Mouse (Mus musculus) left cerebral cortex, adult 2 months (tissue): ENCODE measurements around the gene Nfatc4. TPM values are rescaled to one million over a fixed set of nuclear protein-coding genes. Genes with fewer than 3 reads are reported as not detected.
A peak's percentile ranks its signal among the peaks of the same experiment; 100 is the strongest.

Experiments used
- DNase-seq, 2 experiments: peaks; one replicate each; pipeline ENCODE4 v3.0.0; 2021 to 2022; ENCODE audit warnings: low spot score in 2 of 2, mixed read lengths in 1 of 2; ENCODE audit errors: extremely low spot score in 1 of 2
- H3K27ac ChIP-seq: fragments of 200-600 bp; 2 replicates; pipeline ENCODE4 v1.8.1; 2022
- H3K4me3 ChIP-seq: fragments of 200-600 bp; 2 replicates; pipeline ENCODE4 v1.8.1; 2022
- CTCF ChIP-seq: fragments of 200-600 bp; IDR thresholded peaks from 2 replicates; pipeline ENCODE4 v1.8.1; 2022; ENCODE audit warnings: antibody characterized with exemption, mild to moderate bottlenecking, moderate library complexity
- intact Hi-C: fragments of 180-260 bp; cut with DNase I; formaldehyde crosslinking; loops from one replicate; pipeline ENCODE4 v1.15.1; 2025
- total RNA-seq, 2 experiments: library from RNA; stranded (reverse); gene quantifications; 2 replicates each; pipeline ENCODE4 v1.2.3; 2021

Nfatc4 gene
- total RNA-seq, 2 experiments from 2014 or later = 1.1 to 2.6 TPM

DNA sequence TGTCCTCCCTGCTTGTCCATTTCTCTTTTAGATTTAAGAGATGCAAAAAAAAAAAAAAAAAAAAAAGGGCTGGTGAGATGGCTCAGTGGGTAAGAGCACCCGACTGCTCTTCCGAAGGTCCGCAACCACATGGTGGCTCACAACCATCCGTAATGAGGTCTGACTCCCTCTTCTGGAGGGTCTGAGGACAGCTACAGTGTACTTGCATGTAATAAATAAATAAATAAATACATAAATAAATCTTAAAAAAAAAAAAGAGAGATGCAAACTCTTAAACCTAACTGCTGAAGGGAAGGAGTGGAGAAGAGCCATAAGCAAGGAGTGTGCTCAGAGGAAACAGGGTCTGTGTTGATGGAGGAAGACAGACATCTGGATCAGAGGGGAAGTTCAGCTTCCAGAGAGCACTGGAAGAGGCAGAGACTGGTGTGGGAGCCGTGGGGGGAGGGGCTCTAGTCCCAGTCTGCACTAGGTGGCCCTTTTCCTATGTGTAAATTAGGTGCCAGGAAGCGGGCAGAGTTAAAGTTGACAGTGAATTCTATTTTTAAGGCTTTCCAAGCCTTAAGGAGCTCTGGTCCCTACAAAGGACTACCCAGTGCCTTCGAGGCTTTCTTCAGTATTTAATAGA, 55.5 kb downstream of the Nfatc4 start:
- no peak overlapping the region for H3K4me3 ChIP-seq
- no peak for DNase-seq
- H3K27ac ChIP-seq = no peak overlapping the region
- no peak; the same call in 1 of the 2 replicates for TF ChIP-seq CTCF
- intact Hi-C loops = no loop called here

DNA sequence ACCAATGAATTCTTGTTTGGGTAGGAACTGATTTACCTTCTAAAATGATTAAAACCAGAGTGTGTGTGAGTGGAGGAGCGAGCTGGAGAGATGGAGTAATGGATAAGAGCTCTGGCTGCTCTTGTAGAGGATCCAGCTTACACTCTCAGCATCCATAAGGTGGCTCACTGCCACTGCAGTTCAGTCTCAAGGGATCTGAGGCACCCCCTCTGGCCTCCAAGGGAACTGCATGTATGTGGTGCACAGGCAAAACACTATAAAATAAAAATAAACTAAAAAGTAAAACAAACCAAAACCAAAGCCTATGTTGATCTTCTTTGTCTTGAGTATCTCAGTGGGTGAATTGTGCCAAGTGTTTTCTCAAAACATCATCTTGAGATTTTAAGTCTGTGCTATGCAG, 56.7 kb downstream of the Nfatc4 start:
- Histone ChIP-seq H3K27ac (no peak overlapping the region), H3K4me3 (no peak overlapping the region)
- peak; percentile 94 for TF ChIP-seq CTCF
- peak; percentile 78 for DNase-seq
- intact Hi-C loops = no loop called here

DNA sequence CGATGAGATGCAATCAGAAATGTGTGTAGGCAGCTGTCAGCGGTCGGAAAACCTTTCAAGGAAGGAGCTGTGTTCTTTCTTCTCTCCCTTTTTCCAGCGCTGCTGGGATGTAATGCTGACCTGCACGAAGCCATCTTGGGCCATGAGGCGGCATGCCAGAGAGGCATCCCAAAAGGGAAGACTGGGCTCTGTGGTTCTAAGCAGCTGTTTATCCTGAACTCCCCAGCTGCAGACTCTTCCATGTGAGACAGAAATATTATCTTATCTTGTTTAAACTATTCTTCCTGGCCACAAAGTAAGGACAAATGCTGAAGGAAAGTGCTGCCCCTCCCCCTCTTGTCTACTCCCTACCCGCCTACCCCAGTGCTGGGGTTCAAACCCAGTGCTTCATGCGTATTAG, 58.0 kb downstream of the Nfatc4 start:
- no peak overlapping the region for H3K27ac ChIP-seq
- TF ChIP-seq CTCF = no peak
- no peak overlapping the region for H3K4me3 ChIP-seq
- intact Hi-C loops = no loop called here
- DNase-seq = no peak

DNA sequence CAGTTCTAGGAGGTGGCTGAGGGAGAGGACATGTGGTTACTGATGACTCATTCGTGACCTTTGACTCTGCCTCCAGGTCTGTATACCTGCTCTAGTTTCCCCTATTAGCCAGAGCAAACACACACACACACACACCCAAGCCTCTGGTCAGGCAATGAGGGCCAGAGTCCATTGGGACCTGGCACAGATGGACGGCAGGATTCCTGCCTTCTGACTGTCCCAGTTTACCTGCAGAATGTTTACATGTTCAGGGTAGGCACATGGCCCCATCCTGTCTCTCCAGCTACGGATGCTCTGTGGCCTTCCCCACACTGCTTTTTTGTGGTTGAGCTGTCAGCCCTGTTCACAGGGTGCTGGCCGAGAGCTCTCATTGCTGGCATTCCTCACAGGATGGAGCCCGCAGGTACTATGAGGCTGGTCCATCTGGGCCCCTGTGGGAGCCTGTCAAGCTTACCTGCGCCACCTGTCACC, 59.3 kb downstream of the Nfatc4 start:
- no peak overlapping the region for H3K4me3 ChIP-seq
- no peak for DNase-seq
- H3K27ac ChIP-seq = no peak overlapping the region
- intact Hi-C loops = no loop called here
- no peak for TF ChIP-seq CTCF

DNA sequence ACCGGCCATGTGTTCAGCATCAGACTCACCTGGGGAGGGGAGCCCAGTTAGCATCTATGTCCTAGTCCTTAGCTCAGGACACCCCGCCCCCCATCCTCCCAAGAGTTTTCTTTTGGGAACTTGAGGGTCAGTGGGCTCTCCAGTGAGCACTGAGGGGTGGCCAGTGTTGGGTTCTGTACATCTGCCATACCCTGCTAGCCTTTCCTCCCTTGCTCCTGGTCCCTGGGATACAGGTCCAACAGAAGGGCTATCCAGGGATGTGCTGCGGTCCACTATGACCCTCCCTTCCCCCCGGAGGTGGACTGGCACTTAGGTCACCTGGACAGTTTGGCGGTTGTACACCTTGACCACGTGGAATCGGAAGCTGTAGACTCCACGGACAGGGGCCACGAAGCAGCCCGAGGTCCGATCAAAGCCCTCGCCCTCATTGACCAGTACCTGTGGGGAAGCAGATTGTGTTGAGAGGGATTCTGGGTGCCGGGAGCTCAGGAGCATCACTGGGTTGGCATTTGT, 60.3 kb downstream of the Nfatc4 start:
- intact Hi-C loops = no loop called here
- no peak for DNase-seq
- no peak for TF ChIP-seq CTCF
- H3K4me3 ChIP-seq = no peak overlapping the region
- H3K27ac ChIP-seq = no peak overlapping the region

Other genes starting within 250 kb of the Nfatc4 start
- not detected for gene Fitm1, start 247.5 kb upstream of the Nfatc4 start, total RNA-seq
- 10 to 100 TPM; 46.8 to 51.6 TPM for gene Psme1, start 245.0 kb upstream of the Nfatc4 start, total RNA-seq
- 10 to 100 TPM; 49.8 to 50.3 TPM for gene Emc9, start 237.8 kb upstream of the Nfatc4 start, total RNA-seq
- gene Psme2, start 232.0 kb upstream of the Nfatc4 start, total RNA-seq = 10 to 100 TPM; 46.0 to 60.3 TPM
- 10 to 100 TPM; 40.9 to 43.4 TPM for gene Rnf31, start 231.4 kb upstream of the Nfatc4 start, total RNA-seq
- 10 to 100 TPM; 13.0 to 16.4 TPM for gene Irf9, start 219.6 kb upstream of the Nfatc4 start, total RNA-seq
- 1 to 10 TPM; 2.7 to 2.8 TPM for gene Rec8, start 205.1 kb upstream of the Nfatc4 start, total RNA-seq
- gene Ipo4, start 187.2 kb upstream of the Nfatc4 start, total RNA-seq = 100 to 1,000 TPM; 118 to 130 TPM
- 1 to 10 TPM; 3.5 to 6.1 TPM for gene Gm49378, start 185.2 kb upstream of the Nfatc4 start, total RNA-seq
- gene Tm9sf1, start 179.3 kb upstream of the Nfatc4 start, total RNA-seq = 10 to 100 TPM; 37.8 to 41.0 TPM
- gene Tssk4, start 173.0 kb upstream of the Nfatc4 start, total RNA-seq = 1 to 10 TPM in 1 of 2 experiments, under 1 TPM in 1; 0.91 to 1.2 TPM
- gene Mdp1, start 162.6 kb upstream of the Nfatc4 start, total RNA-seq = 10 to 100 TPM; 40.6 to 41.6 TPM
- gene Gmpr2, start 151.2 kb upstream of the Nfatc4 start, total RNA-seq = 10 to 100 TPM; 21.1 to 23.2 TPM
- 100 to 1,000 TPM; 294 to 309 TPM for gene Nedd8, start 151.0 kb upstream of the Nfatc4 start, total RNA-seq
- gene Tinf2, start 141.3 kb upstream of the Nfatc4 start, total RNA-seq = 10 to 100 TPM; 14.1 to 16.3 TPM
- gene Tgm1, start 109.2 kb upstream of the Nfatc4 start, total RNA-seq = not detected
- gene Rabggta, start 100.9 kb upstream of the Nfatc4 start, total RNA-seq = 10 to 100 TPM; 50.2 to 51.3 TPM
- gene Dhrs1, start 77.5 kb upstream of the Nfatc4 start, total RNA-seq = 10 to 100 TPM; 76.5 to 88.8 TPM
- gene Nop9, start 77.5 kb upstream of the Nfatc4 start, total RNA-seq = 10 to 100 TPM in 1 of 2 experiments, 1 to 10 TPM in 1; 9.6 to 12.9 TPM
- gene Cideb, start 64.7 kb upstream of the Nfatc4 start, total RNA-seq = 1 to 10 TPM; 2.5 to 2.7 TPM
- gene Ltb4r2, start 61.7 kb upstream of the Nfatc4 start, total RNA-seq = under 1 TPM; 0.33 to 0.38 TPM
- gene Ltb4r1, start 57.2 kb upstream of the Nfatc4 start, total RNA-seq = under 1 TPM; 0.33 to 0.50 TPM
- 1 to 10 TPM; 3.0 to 6.3 TPM for gene Adcy4, start 39.0 kb upstream of the Nfatc4 start, total RNA-seq
- 1 to 10 TPM; 1.2 to 1.3 TPM for gene Ripk3, start 34.3 kb upstream of the Nfatc4 start, total RNA-seq
- 1 to 10 TPM; 6.4 to 8.4 TPM for gene Nynrin, start 30.9 kb downstream of the Nfatc4 start, total RNA-seq
- gene Cbln3, start 61.2 kb downstream of the Nfatc4 start, total RNA-seq = under 1 TPM; 0.20 to 0.26 TPM
- 10 to 100 TPM; 11.9 to 12.0 TPM for gene Khnyn, start 61.8 kb downstream of the Nfatc4 start, total RNA-seq
- 10 to 100 TPM; 91.3 to 96.9 TPM for gene Sdr39u1, start 77.1 kb downstream of the Nfatc4 start, total RNA-seq
- not detected for gene Cma1, start 121.5 kb downstream of the Nfatc4 start, total RNA-seq
- not detected for gene Cma2, start 127.8 kb downstream of the Nfatc4 start, total RNA-seq
- gene Mcpt1, start 194.8 kb downstream of the Nfatc4 start, total RNA-seq = not detected
- not detected for gene Mcpt9, start 207.4 kb downstream of the Nfatc4 start, total RNA-seq
- gene Mcpt2, start 218.9 kb downstream of the Nfatc4 start, total RNA-seq = not detected
- not detected for gene Mcpt4, start 239.2 kb downstream of the Nfatc4 start, total RNA-seq